Mouse (Mus musculus) liver, embryonic 14.5 days (tissue): ENCODE results near the gene Zfp800. TPM values are rescaled to one million over a fixed set of nuclear protein-coding genes. Genes with fewer than 3 reads are reported as not detected.

Experiments used
- ATAC-seq: fragments of 200-750 bp; cut with Nextera tagmentation; 2 replicates; pipeline ENCODE4 v1.8.0; 2017; ENCODE audit warnings: moderate number of reproducible peaks, mild to moderate bottlenecking, moderate library complexity; ENCODE audit not compliant: insufficient read depth
- DNase-seq, 3 experiments: peaks; one replicate each; pipeline ENCODE4 v3.0.0-alpha.2; 2012 to 2013; ENCODE audit warnings: low read depth in 3 of 3, low spot score in 3 of 3
- H3K27ac ChIP-seq: fragments of 300-500 bp; sonication (generic); 2 replicates; pipeline ENCODE4 v1.5.1; 2014; ENCODE audit warnings: moderate library complexity, mild to moderate bottlenecking, control low read depth, inconsistent platforms
- H3K27me3 ChIP-seq: fragments of 300-500 bp; sonication (generic); 2 replicates; pipeline ENCODE4 v1.6.1; 2014; ENCODE audit warnings: mild to moderate bottlenecking, low read length, moderate library complexity; ENCODE audit not compliant: control insufficient read depth, insufficient read depth
- H3K36me3 ChIP-seq: fragments of 300-500 bp; sonication (generic); replicated peaks from 2 replicates; pipeline ENCODE4 v1.6.1; 2014; ENCODE audit warnings: low read depth; ENCODE audit not compliant: control insufficient read depth, insufficient read depth
- H3K4me1 ChIP-seq, 2 experiments: fragments of 200-500 bp in 1 of 2; fragments of 300-500 bp in 1 of 2; sonication (generic) in 1 of 2; replicated peaks; 2 replicates each; pipeline ENCODE4 v1.6.1; 2012 to 2014; ENCODE audit warnings: antibody characterized with exemption in 1 of 2, inconsistent platforms in 1 of 2, low read length in 1 of 2; ENCODE audit not compliant: control insufficient read depth in 2 of 2, insufficient read depth in 2 of 2
- H3K4me2 ChIP-seq: fragments of 300-500 bp; sonication (generic); 2 replicates; pipeline ENCODE4 v1.6.1; 2014; ENCODE audit warnings: low read depth, mild to moderate bottlenecking, control low read depth, moderate library complexity
- H3K4me3 ChIP-seq, 2 experiments: fragments of 200-500 bp in 1 of 2; fragments of 300-500 bp in 1 of 2; sonication (generic) in 1 of 2; 2 replicates each; pipeline ENCODE4 v1.5.1; 2012 to 2014; ENCODE audit warnings: low read depth in 2 of 2, low read length in 2 of 2, mild to moderate bottlenecking in 2 of 2, control low read depth in 1 of 2, inconsistent platforms in 1 of 2, moderate library complexity in 1 of 2; ENCODE audit not compliant: insufficient read depth in 1 of 2
- H3K9ac ChIP-seq: fragments of 300-500 bp; sonication (generic); replicated peaks from 2 replicates; pipeline ENCODE4 v1.6.1; 2014; ENCODE audit warnings: mild to moderate bottlenecking, control low read depth, moderate library complexity
- H3K9me3 ChIP-seq: fragments of 300-500 bp; sonication (generic); 2 replicates; pipeline ENCODE4 v1.6.1; 2016; ENCODE audit warnings: low read length, mixed read lengths; ENCODE audit not compliant: control insufficient read depth
- CTCF ChIP-seq: IDR thresholded peaks from 2 replicates; pipeline ENCODE4 v1.5.1; 2016; ENCODE audit warnings: antibody characterized with exemption, low read depth, control low read depth
- EP300 ChIP-seq: IDR thresholded peaks from 2 replicates; pipeline ENCODE4 v1.6.1; 2016; ENCODE audit warnings: antibody characterized with exemption, low read depth
- WGBS: fragments of 180-500 bp; shearing (Covaris S2); extraction: QIAGEN DNeasy Blood & Tissue Kit; methylation state at CpG from one replicate; pipeline ENCODE4 v1.1.7; 2014; ENCODE audit not compliant: insufficient replicate concordance; 5-methylcytosine and 5-hydroxymethylcytosine counted together
- polyA plus RNA-seq, 2 experiments: library from polyadenylated mRNA; depleted of rRNA in 1 of 2; stranded (reverse) in 1 of 2; unstranded in 1 of 2; fragments of >200 nt; fragmentation: Nextera tagmentation in 1 of 2; extraction: Ambion mirVana in 1 of 2; gene quantifications; 2 replicates each; pipeline versions ENCODE4 v1.2.1 to v1.2.3; 2012 to 2014

The Zfp800 gene
- polyA plus RNA-seq, 2 experiments = 9.6 to 24.1 TPM

DNA sequence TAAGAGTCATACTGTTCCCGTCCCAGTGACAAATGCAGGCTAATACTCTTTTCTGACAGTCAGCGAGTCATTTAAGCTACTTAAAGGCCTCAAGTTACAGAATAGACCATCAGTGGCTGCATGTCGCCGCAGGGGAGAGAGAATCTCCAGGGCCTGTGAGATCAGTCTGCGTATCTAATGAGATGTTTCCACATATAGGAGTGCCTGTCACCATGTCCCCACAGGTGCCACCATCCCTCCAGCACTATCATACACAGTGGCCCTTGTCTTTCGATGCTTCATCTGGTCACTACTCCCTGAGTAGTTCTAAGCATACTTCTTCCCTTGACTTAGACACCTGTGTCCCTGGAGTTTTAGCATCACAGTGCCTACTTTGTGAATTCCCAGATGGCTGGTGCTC is 68.0 kb downstream of the Zfp800 start:
- Histone ChIP-seq H3K9me3 (no peaks in the 10 kb centered on the region), H3K4me2 (no peak overlapping the region), H3K9ac (no peak overlapping the region), H3K4me3 (no peak overlapping the region), H3K4me1 (no peaks in the 10 kb centered on the region), H3K36me3 (no peaks in the 10 kb centered on the region), H3K27me3 (no peaks in the 10 kb centered on the region), H3K27ac (no peak overlapping the region)
- ATAC-seq (no peak), DNase-seq (no peak)
- WGBS = 49% methylated on average over 6 of the region's 6 CpGs
- TF ChIP-seq EP300 = no peak
- no peak for TF ChIP-seq CTCF

DNA sequence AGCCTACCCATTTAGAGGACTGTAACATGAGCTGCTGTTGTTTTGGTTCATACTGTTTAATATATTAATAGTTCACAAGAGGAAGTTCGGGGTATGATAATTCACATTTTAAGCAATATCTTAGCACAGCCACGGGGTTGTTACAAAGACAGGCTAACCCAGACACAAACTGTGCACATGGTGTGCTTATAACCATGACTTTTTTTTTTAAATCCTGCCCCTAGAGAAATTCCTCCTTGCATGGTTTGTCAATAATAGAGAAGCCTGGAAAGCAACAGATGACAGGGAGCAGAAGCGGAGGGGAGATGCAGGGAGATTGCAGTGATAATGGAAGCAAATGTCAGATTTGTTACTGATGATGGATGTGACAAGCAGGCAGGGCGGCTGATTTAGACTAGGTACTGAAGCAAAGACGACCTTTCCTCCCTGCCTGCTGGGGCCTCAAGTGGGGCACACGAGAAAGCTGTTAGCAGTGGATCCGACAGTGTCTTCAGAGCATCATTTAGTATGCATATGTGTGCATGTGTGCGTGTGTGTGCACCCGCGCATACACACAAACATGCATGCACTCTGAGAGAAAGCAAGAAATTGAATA is 68.7 kb downstream of the Zfp800 start:
- Histone ChIP-seq H3K4me1 (no peaks in the 10 kb centered on the region), H3K4me2 (no peak overlapping the region), H3K9ac (no peak overlapping the region), H3K36me3 (no peaks in the 10 kb centered on the region), H3K4me3 (no peak overlapping the region), H3K9me3 (no peaks in the 10 kb centered on the region), H3K27me3 (no peaks in the 10 kb centered on the region), H3K27ac (no peak overlapping the region)
- DNase-seq (no peak), ATAC-seq (no peak)
- 56% methylated on average over 10 of the region's 10 CpGs for WGBS
- TF ChIP-seq EP300 (no peak), CTCF (no peak)

DNA sequence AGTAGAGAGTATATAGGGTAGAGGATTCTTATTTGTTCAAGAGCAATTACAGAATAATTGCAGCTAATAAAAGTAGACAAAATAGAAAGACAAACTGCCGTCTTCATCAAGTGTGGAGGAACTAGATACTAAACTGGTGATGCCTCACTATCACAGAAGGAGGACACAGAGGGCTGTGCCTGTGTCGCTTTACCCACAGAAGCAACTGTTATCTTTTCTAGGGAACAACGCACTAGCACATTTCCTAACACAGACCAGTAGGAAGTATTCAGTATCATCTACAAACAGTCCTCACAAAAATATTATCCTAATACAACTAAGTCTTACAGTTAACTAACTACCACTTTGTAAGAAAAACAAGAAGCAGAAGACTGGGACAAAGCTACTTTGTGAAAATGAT is 71.1 kb downstream of the Zfp800 start:
- Histone ChIP-seq H3K4me3 (no peak overlapping the region), H3K4me1 (no peaks in the 10 kb centered on the region), H3K9me3 (no peaks in the 10 kb centered on the region), H3K27me3 (no peaks in the 10 kb centered on the region), H3K9ac (no peak overlapping the region), H3K4me2 (no peak overlapping the region), H3K36me3 (no peaks in the 10 kb centered on the region), H3K27ac (no peak overlapping the region)
- no peak for ATAC-seq
- TF ChIP-seq EP300 = no peak
- no peak for TF ChIP-seq CTCF
- DNase-seq = no peak
- WGBS = 33% methylated on average over 3 of the region's 3 CpGs

DNA sequence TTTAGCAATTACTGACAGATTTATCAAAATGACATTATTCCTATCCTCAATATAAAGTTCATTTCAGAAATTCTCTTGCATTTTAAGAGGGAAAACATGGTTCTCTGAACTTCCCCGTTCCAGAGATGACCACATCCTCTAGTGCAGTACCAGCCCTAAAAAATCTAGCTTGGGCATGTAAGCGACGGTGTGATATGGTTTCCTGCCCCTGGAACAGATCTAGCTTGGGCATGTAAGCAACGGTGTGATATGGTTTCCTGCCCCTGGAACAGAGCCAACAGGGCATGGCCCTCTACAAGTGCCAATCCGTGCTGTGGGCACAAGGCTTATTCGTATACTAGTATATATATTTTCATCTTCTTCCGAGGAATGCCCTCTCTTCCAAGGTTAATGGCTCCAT is 75.4 kb downstream of the Zfp800 start:
- Histone ChIP-seq H3K4me1 (no peaks in the 10 kb centered on the region), H3K9me3 (no peaks in the 10 kb centered on the region), H3K36me3 (no peaks in the 10 kb centered on the region), H3K4me3 (no peak overlapping the region), H3K9ac (no peak overlapping the region), H3K27ac (no peak overlapping the region), H3K4me2 (no peak overlapping the region), H3K27me3 (no peaks in the 10 kb centered on the region)
- DNase-seq (no peak), ATAC-seq (no peak)
- 36% methylated on average over 7 of the region's 7 CpGs for WGBS
- TF ChIP-seq CTCF (no peak), EP300 (no peak)

DNA sequence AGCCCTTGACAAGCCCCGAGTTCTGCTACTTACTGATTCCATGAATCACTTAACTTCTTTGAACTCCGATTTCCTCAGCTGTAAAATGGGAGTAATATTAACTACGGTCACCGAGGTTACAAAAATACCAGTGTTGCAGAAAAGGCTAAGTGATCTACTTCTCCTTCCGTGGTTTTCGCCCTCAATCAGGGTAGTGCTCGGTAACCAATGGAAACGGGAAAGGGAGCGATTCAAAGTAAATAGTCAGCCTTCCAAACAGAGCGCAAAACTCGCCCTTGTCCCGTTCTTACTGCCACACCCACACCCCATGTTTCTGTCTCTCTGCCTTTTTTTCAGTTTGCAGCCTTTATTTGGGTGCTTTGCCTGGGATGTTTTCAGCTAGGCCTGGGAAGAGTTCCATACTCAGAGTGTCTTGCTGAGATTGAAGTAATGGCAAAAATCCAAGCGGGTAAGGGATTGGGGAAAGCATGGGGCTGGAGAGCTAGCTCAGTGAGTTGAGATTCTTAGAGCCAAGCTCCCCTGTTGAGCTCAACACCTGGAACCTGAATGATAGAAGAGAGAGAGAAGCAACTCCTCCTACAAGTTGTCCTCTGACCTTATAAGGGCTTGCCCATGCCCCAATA is 78.0 kb downstream of the Zfp800 start:
- no peak for ATAC-seq
- 49% methylated on average over 13 of the region's 13 CpGs for WGBS
- H3K9me3 ChIP-seq = no peaks in the 10 kb centered on the region
- H3K4me3 ChIP-seq = no peak overlapping the region
- H3K36me3 ChIP-seq = no peaks in the 10 kb centered on the region
- no peak for TF ChIP-seq CTCF
- no peak for TF ChIP-seq EP300
- no peaks in the 10 kb centered on the region for H3K27me3 ChIP-seq
- H3K4me1 ChIP-seq = no peaks in the 10 kb centered on the region
- DNase-seq = no peak
- H3K4me2 ChIP-seq = no peak overlapping the region
- H3K27ac ChIP-seq = no peak overlapping the region
- H3K9ac ChIP-seq = no peak overlapping the region
